Mouse (Mus musculus) MEL (cell line): ENCODE data around the gene Ears2. TPM values are rescaled to one million over a fixed set of nuclear protein-coding genes. Genes with fewer than 3 reads are reported as not detected.

ENCODE experiments used
- DNase-seq: peaks from one replicate; pipeline ENCODE4 v3.0.0; 2011; ENCODE audit warnings: low read depth, low spot score
- H3K27ac ChIP-seq: 2 replicates; pipeline ENCODE4 v1.5.1; 2012; ENCODE audit warnings: low read depth, mild to moderate bottlenecking, control low read depth, low read length, moderate library complexity; ENCODE audit not compliant: control insufficient read depth
- H3K27me3 ChIP-seq, 2 experiments: fragments of 150-350 bp in 1 of 2; sonication (generic) in 1 of 2; 2 replicates each; pipeline ENCODE4 v1.6.1; 2012; ENCODE audit warnings: low read length in 2 of 2, mild to moderate bottlenecking in 2 of 2, improper control_type of control experiment in 1 of 2, moderate library complexity in 1 of 2; ENCODE audit not compliant: insufficient read depth in 2 of 2, control insufficient read depth in 1 of 2
- H3K36me3 ChIP-seq, 2 experiments: 2 replicates each; pipeline ENCODE4 v1.6.1; 2012 to 2014; ENCODE audit warnings: low read length in 2 of 2, improper control_type of control experiment in 1 of 2, inconsistent platforms in 1 of 2, mild to moderate bottlenecking in 1 of 2; ENCODE audit not compliant: insufficient read depth in 2 of 2, control insufficient read depth in 1 of 2
- H3K4me1 ChIP-seq, 2 experiments: fragments of 150-350 bp in 1 of 2; sonication (generic) in 1 of 2; 2 replicates each; pipeline ENCODE4 v1.6.1; 2012; ENCODE audit warnings: low read length in 2 of 2, improper control_type of control experiment in 1 of 2, mild to moderate bottlenecking in 1 of 2; ENCODE audit not compliant: insufficient read depth in 2 of 2, control insufficient read depth in 1 of 2
- H3K4me3 ChIP-seq, 2 experiments: fragments of 150-350 bp in 1 of 2; sonication (generic) in 1 of 2; 2 replicates each; pipeline ENCODE4 v1.5.1; 2012; ENCODE audit warnings: low read depth in 2 of 2, low read length in 2 of 2, mild to moderate bottlenecking in 2 of 2, moderate library complexity in 2 of 2, control low read depth in 1 of 2, improper control_type of control experiment in 1 of 2; ENCODE audit not compliant: control insufficient read depth in 1 of 2, insufficient read depth in 1 of 2
- H3K79me2 ChIP-seq: 2 replicates; pipeline ENCODE4 v1.6.1; 2012; ENCODE audit warnings: mild to moderate bottlenecking, low read length, moderate library complexity; ENCODE audit not compliant: control insufficient read depth, poor library complexity, insufficient read depth
- H3K9ac ChIP-seq: 2 replicates; pipeline ENCODE4 v1.6.1; 2012; ENCODE audit warnings: low read depth, mild to moderate bottlenecking, control low read depth, low read length, moderate library complexity; ENCODE audit not compliant: control insufficient read depth, poor library complexity, severe bottlenecking
- H3K9me3 ChIP-seq: fragments of 150-350 bp; sonication (generic); replicated peaks from 2 replicates; pipeline ENCODE4 v1.6.1; 2012; ENCODE audit warnings: mild to moderate bottlenecking, low read length, improper control_type of control experiment, moderate library complexity; ENCODE audit not compliant: insufficient read depth
- BHLHE40 ChIP-seq: IDR thresholded peaks from 2 replicates; pipeline ENCODE4 v1.6.1; 2012; ENCODE audit warnings: low read depth, mild to moderate bottlenecking, inconsistent platforms, low read length, improper control_type of control experiment, borderline replicate concordance
- CHD2 ChIP-seq: IDR thresholded peaks from 2 replicates; pipeline ENCODE4 v1.6.1; 2011; ENCODE audit warnings: low read length, improper control_type of control experiment
- ELF1 ChIP-seq: IDR thresholded peaks from 2 replicates; pipeline ENCODE4 v1.6.1; 2014; ENCODE audit warnings: low read depth, mild to moderate bottlenecking, inconsistent platforms, low read length, improper control_type of control experiment, moderate library complexity
- ETS1 ChIP-seq: IDR thresholded peaks from 2 replicates; pipeline ENCODE4 v1.6.1; 2012; ENCODE audit warnings: low read depth, mild to moderate bottlenecking, inconsistent platforms, low read length, improper control_type of control experiment, moderate library complexity
- GABPA ChIP-seq: IDR thresholded peaks from 2 replicates; pipeline ENCODE4 v1.6.1; 2012; ENCODE audit warnings: low read depth, mild to moderate bottlenecking, inconsistent platforms, low read length, improper control_type of control experiment, moderate library complexity
- GATA1 ChIP-seq: IDR thresholded peaks from 2 replicates; pipeline ENCODE4 v1.6.1; 2011; ENCODE audit warnings: low read depth, low read length, improper control_type of control experiment
- JUND ChIP-seq: IDR thresholded peaks from 2 replicates; pipeline ENCODE4 v1.6.1; 2011; ENCODE audit warnings: low read depth, mild to moderate bottlenecking, improper control_type of control experiment, low read length
- MAFK ChIP-seq: IDR thresholded peaks from 2 replicates; pipeline ENCODE4 v1.6.1; 2011; ENCODE audit warnings: low read depth, mild to moderate bottlenecking, low read length, improper control_type of control experiment, borderline replicate concordance
- MAZ ChIP-seq: IDR thresholded peaks from 2 replicates; pipeline ENCODE4 v1.6.1; 2012; ENCODE audit warnings: low read depth, mild to moderate bottlenecking, inconsistent platforms, low read length, improper control_type of control experiment
- MYC ChIP-seq: IDR thresholded peaks from 2 replicates; pipeline ENCODE4 v1.6.1; 2011; ENCODE audit warnings: low read depth, mild to moderate bottlenecking, low read length, improper control_type of control experiment, moderate library complexity
- NELFE ChIP-seq: IDR thresholded peaks from 2 replicates; pipeline ENCODE4 v1.6.1; 2011; ENCODE audit warnings: low read depth, low read length, improper control_type of control experiment
- POLR2A ChIP-seq, 2 experiments: IDR thresholded peaks; 2 replicates each; pipeline ENCODE4 v1.6.1; 2011 to 2012; ENCODE audit warnings: low read length in 2 of 2, mild to moderate bottlenecking in 2 of 2, control low read depth in 1 of 2, improper control_type of control experiment in 1 of 2, low read depth in 1 of 2, moderate library complexity in 1 of 2; ENCODE audit not compliant: control insufficient read depth in 1 of 2, insufficient read depth in 1 of 2, poor library complexity in 1 of 2
- POLR2AphosphoS2 ChIP-seq: IDR thresholded peaks from 2 replicates; pipeline ENCODE4 v1.6.1; 2011; ENCODE audit warnings: low read length, improper control_type of control experiment
- POLR2AphosphoS5 ChIP-seq: IDR thresholded peaks from 2 replicates; pipeline ENCODE4 v1.6.1; 2012; ENCODE audit warnings: low read depth, borderline replicate concordance, mild to moderate bottlenecking, inconsistent platforms, low read length, moderate library complexity, mixed read lengths
- RAD21 ChIP-seq: IDR thresholded peaks from 2 replicates; pipeline ENCODE4 v1.6.1; 2011; ENCODE audit warnings: mild to moderate bottlenecking, low read depth, low read length, improper control_type of control experiment
- SMC3 ChIP-seq: IDR thresholded peaks from 2 replicates; pipeline ENCODE4 v1.6.1; 2011; ENCODE audit warnings: low read depth, low read length, improper control_type of control experiment
- TBP ChIP-seq: IDR thresholded peaks from 2 replicates; pipeline ENCODE4 v1.8.0; 2011; ENCODE audit warnings: low read depth, low read length, improper control_type of control experiment
- TCF12 ChIP-seq: IDR thresholded peaks from 2 replicates; pipeline ENCODE4 v1.6.1; 2014; ENCODE audit warnings: low read depth, mild to moderate bottlenecking, inconsistent platforms, low read length, improper control_type of control experiment, moderate library complexity
- UBTF ChIP-seq: IDR thresholded peaks from 2 replicates; pipeline ENCODE4 v1.6.1; 2012; ENCODE audit warnings: low read depth, mild to moderate bottlenecking, inconsistent platforms, low read length, improper control_type of control experiment, moderate library complexity, borderline replicate concordance; ENCODE audit not compliant: insufficient read depth
- USF1 ChIP-seq: IDR thresholded peaks from 2 replicates; pipeline ENCODE4 v1.6.1; 2014; ENCODE audit warnings: low read depth, mild to moderate bottlenecking, inconsistent platforms, low read length, improper control_type of control experiment, moderate library complexity
- ZC3H11A ChIP-seq: IDR thresholded peaks from 2 replicates; pipeline ENCODE4 v1.6.1; 2012; ENCODE audit warnings: low read depth, mild to moderate bottlenecking, inconsistent platforms, low read length, improper control_type of control experiment
- ZKSCAN1 ChIP-seq: IDR thresholded peaks from 2 replicates; pipeline ENCODE4 v1.6.1; 2012; ENCODE audit warnings: low read depth, mild to moderate bottlenecking, inconsistent platforms, low read length, improper control_type of control experiment, moderate library complexity
- ZMIZ1 ChIP-seq: IDR thresholded peaks from 2 replicates; pipeline ENCODE4 v1.6.1; 2012; ENCODE audit warnings: low read depth, mild to moderate bottlenecking, inconsistent platforms, low read length, improper control_type of control experiment, moderate library complexity
- ZNF384 ChIP-seq: IDR thresholded peaks from 2 replicates; pipeline ENCODE4 v1.6.1; 2012; ENCODE audit warnings: low read depth, mild to moderate bottlenecking, inconsistent platforms, low read length, improper control_type of control experiment
- polyA plus RNA-seq, 2 experiments: library from polyadenylated mRNA; stranded (reverse) in 1 of 2; unstranded in 1 of 2; fragments of >175 nt in 1 of 2; fragments of >200 nt in 1 of 2; gene quantifications; 2 replicates each; pipeline versions ENCODE4 v1.2.1 to v1.2.4; 2012; ENCODE audit warnings: low replicate concordance in 2 of 2, low read depth in 1 of 2; ENCODE audit not compliant: insufficient read length in 2 of 2, insufficient read depth in 1 of 2, missing spikeins in 1 of 2
- total RNA-seq: library from RNA; depleted of rRNA; stranded (reverse); fragments of 300-350 nt; gene quantifications from 2 replicates; pipeline ENCODE4 v1.2.3, GENCODE M21; 2012

Ears2 gene
- total and polyA plus RNA-seq, 3 experiments = 8.8 to 12.8 TPM; not detected in 1

DNA sequence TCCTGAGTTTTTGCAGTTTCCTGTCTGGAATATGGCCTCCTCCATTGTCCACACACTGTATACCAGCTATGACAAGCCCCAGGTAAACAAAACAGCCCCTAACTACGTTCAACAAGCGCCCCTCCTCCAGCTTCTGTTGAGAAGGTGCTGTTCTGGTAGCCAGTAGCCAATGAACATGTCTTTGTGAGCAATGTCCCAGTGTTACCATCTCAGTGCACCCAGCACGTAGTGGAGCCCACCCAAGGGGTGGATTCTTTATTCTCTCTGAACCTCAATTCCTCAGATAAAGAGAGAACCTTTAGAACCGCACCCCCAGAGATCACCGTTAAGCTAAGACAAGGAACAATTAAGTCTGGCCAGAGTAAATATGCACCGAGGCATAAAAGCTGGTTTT is 46.8 kb downstream of the Ears2 start:
- Histone ChIP-seq H3K9ac (peak overlapping the region; percentile 87), H3K4me3 (peak overlapping the region; percentile 59 to 86), H3K27ac (peak overlapping the region; percentile 57), H3K4me1 (peaks cover 16 to 26% of the 10 kb centered on the region in 2 experiments), H3K79me2 (peaks cover 30% of the 10 kb centered on the region), H3K9me3 (no peaks in the 10 kb centered on the region), H3K36me3 (peaks cover 0 to 26% of the 10 kb centered on the region in 2 experiments; a peak in 2 of 4 replicates), H3K27me3 (no peaks in the 10 kb centered on the region)
- DNase-seq = no peak
- TF ChIP-seq POLR2AphosphoS2 = no peak
- TF ChIP-seq MAFK = no peak
- no peak for TF ChIP-seq UBTF
- no peak for TF ChIP-seq GABPA
- TF ChIP-seq GATA1 = no peak
- no peak for TF ChIP-seq ETS1
- no peak for TF ChIP-seq RAD21
- no peak for TF ChIP-seq POLR2AphosphoS5
- TF ChIP-seq MYC = no peak
- no peak for TF ChIP-seq NELFE
- TF ChIP-seq ZMIZ1 = no peak
- TF ChIP-seq CHD2 = no peak

GRCm38 (mm10) chr7:122018978-122019377 is 48.1 kb downstream of the Ears2 start:
- DNase-seq = no peak
- no peak for TF ChIP-seq JUND
- no peak for TF ChIP-seq GABPA
- no peak for TF ChIP-seq MAZ
- no peak for TF ChIP-seq GATA1
- TF ChIP-seq TCF12 = no peak
- TF ChIP-seq ETS1 = no peak
- Histone ChIP-seq H3K36me3 (peaks cover 0 to 33% of the 10 kb centered on the region in 2 experiments; a peak in 2 of 4 replicates), H3K79me2 (peaks cover 34% of the 10 kb centered on the region), H3K9me3 (no peaks in the 10 kb centered on the region), H3K27me3 (no peaks in the 10 kb centered on the region), H3K4me1 (peaks cover 19 to 35% of the 10 kb centered on the region in 2 experiments), H3K9ac (no peak overlapping the region), H3K4me3 (peak overlapping the region in 1 of 2 experiments; percentile 86; a peak in 1 of 4 replicates), H3K27ac (peak overlapping the region; percentile 70)

DNA sequence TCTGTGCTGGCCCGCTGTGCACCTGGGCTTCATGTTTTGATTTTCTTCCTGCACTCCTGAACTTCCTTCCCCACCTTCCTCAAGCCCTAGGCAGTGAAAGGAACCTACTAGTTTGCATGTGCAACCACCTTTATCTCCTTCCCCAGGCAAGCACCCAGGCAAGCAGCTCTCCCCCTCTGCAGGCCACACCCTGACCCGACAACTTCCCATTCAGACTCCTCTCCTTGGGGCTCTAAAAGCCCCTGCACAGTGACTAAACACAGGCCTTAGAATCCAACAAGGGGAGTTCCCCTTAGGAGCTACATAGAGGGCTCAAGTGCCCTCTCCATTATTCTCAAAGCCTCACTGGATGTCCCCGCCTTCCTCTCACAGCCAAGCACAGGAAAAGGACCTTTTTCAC is 48.8 kb downstream of the Ears2 start:
- DNase-seq = peak; percentile 90
- Histone ChIP-seq H3K4me1 (peaks cover 19 to 35% of the 10 kb centered on the region in 2 experiments), H3K9me3 (no peaks in the 10 kb centered on the region), H3K79me2 (peaks cover 36% of the 10 kb centered on the region), H3K27me3 (no peaks in the 10 kb centered on the region), H3K27ac (peak overlapping the region; percentile 70), H3K36me3 (peaks cover 0 to 33% of the 10 kb centered on the region in 2 experiments; a peak in 2 of 4 replicates), H3K9ac (peak overlapping the region; percentile 18; the same call in 1 of the 2 replicates), H3K4me3 (no peak overlapping the region)
- no peak for TF ChIP-seq POLR2A (IDR thresholded peaks at IDR 0.05; ENCODE audit: control insufficient read depth in 1 of 2, insufficient read depth in 1 of 2, low read depth in 1 of 2, low read length in 2 of 2, poor library complexity in 1 of 2)
- TF ChIP-seq RAD21 = no peak
- 0 out of 2 replicates have a peak, but pooled peaks have one; percentile 24 for TF ChIP-seq ELF1
- TF ChIP-seq POLR2AphosphoS5 = no peak
- no peak for TF ChIP-seq ZMIZ1
- no peak for TF ChIP-seq ZC3H11A
- TF ChIP-seq USF1 = no peak
- TF ChIP-seq TBP = peak; percentile 63; the same call in 1 of the 2 replicates
- peak; percentile 63; the same call in 1 of the 2 replicates for TF ChIP-seq MYC
- no peak; the same call in 1 of the 2 replicates for TF ChIP-seq MAZ
- no peak for TF ChIP-seq GABPA
- no peak; the same call in 1 of the 2 replicates for TF ChIP-seq SMC3
- peak; percentile 92 for TF ChIP-seq BHLHE40
- no peak for TF ChIP-seq NELFE
- TF ChIP-seq ETS1 = peak; percentile 64; the same call in 1 of the 2 replicates
- no peak for TF ChIP-seq ZKSCAN1
- TF ChIP-seq ZNF384 = no peak
